Mouse (Mus musculus): ENCODE results near the gene Tmem151b. TPM values are rescaled to one million over a fixed set of nuclear protein-coding genes. Genes with fewer than 3 reads are reported as not detected.

Tmem151b gene
- not detected in 2 replicates for polyA plus RNA-seq (2012; ENCODE audit: insufficient read depth, insufficient read length, missing spikeins)

DNA sequence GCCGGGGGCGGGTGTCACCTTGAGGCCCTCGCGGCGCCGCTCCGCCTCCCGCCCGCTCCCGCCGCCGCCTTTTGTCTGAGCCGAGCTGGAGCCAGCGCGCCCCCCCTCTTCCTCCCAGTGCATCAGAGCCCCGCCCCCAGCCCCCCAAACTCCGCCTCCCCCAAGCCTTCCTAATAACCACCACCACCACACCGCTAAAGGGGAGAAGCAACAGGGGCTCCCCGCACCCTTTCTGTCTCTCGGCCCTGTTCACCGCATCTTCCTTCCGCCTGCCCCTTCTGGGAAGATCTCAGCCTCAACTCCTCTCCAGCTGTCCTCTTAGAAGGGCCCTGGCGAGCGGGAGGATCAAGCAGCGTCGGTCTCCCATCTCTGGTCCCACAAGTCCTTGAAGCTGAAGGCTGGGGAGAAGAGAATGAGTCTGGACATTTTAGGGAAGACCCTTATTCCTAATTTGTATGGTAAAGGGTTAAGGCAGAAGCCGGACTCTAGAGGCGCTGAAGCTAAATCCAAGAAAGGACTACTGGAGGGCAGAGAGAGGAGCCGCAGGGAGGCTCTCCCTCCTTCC lies at the start of gene Tmem151b:
Gene Tmem151b, minus strand, starts transcription at position 61 of the 565 bp plus-strand sequence.
- H3K4me1 ChIP-seq (ENCODE audit: control insufficient read depth, insufficient read depth, insufficient read length, low read length): no peaks in the 10 kb centered on the region
- peak within 1 kb of the TSS; percentile 11; the same call in 1 of the 2 replicates for H3K4me3 ChIP-seq (ENCODE audit: insufficient read depth, low read depth, low read length)

DNA sequence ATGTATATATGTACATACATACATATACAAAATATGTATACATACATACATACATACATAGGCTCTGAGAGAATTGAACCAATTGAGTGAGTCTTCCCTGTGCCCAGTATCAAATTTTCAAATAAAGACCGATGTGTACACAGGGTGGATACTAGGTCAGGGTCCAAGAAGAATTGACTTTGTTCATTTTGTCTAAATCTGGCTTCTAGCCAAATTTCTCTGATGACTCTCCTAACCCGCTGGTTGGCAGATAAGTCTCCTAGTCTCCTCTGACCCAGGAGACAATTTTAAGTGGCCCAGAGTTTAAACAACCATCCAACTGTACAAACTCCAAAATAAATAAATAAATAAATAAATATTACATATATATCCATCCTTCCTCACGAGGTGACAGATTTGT lies 49.4 kb upstream of the Tmem151b start:
- Histone ChIP-seq H3K4me3 (ENCODE audit: insufficient read depth, low read depth, low read length) (no peak overlapping the region), H3K27ac (replicated peaks; ENCODE audit: low read depth, low read length) (no peak overlapping the region), H3K4me1 (ENCODE audit: control insufficient read depth, insufficient read depth, insufficient read length, low read length) (peaks cover 12% of the 10 kb centered on the region)

More for the DNA sequence above, at the start of gene Tmem151b:
- no peak within 1 kb of the TSS for H3K27ac ChIP-seq (replicated peaks; ENCODE audit: low read depth, low read length)

DNA sequence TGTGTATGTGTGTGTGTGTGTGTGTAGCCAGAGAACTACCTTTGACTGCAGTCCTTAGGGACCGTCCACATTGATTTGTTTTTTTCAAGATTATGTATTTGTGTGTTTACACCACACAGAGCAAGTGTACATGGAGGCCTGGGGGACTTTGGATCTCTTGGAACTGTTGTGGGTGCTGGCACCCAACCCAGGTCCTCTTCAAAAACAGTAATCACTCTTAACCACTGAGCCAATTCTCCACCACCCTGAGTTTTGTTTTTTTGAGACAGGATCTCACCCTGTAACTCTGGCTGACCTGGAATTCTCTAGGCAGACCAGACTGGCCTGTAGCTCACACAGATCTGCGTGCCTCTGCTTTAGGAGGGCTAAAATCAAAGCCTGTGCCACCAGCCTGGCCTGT lies 48.9 kb upstream of the Tmem151b start:
- Histone ChIP-seq H3K4me1 (ENCODE audit: control insufficient read depth, insufficient read depth, insufficient read length, low read length) (peaks cover 18% of the 10 kb centered on the region), H3K4me3 (ENCODE audit: insufficient read depth, low read depth, low read length) (no peak overlapping the region), H3K27ac (replicated peaks; ENCODE audit: low read depth, low read length) (no peak overlapping the region)

DNA sequence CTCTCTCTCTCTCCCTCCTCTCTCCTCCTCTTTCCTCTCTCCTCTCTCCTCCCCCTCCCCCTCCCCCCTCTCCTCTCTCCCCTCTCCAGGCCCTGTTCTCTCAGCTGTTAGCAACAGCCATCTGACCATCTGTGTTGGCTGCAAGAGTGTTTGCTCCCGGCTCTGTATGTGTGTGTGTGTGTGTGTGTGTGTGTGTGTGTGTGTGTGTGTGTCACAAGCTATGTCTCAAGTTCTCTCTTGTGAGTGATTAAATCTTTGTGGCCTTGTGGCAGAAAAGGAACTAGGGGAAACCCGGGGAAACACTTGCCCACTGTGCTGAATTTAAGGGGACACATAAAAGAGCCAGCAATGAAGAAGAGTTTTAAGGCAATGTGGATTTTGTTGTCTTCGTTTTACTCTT lies 48.3 kb upstream of the Tmem151b start:
- Histone ChIP-seq H3K4me1 (ENCODE audit: control insufficient read depth, insufficient read depth, insufficient read length, low read length) (peaks cover 23% of the 10 kb centered on the region), H3K4me3 (ENCODE audit: insufficient read depth, low read depth, low read length) (no peak overlapping the region), H3K27ac (replicated peaks; ENCODE audit: low read depth, low read length) (peak overlapping the region; percentile 27; the same call in 1 of the 2 replicates)

DNA sequence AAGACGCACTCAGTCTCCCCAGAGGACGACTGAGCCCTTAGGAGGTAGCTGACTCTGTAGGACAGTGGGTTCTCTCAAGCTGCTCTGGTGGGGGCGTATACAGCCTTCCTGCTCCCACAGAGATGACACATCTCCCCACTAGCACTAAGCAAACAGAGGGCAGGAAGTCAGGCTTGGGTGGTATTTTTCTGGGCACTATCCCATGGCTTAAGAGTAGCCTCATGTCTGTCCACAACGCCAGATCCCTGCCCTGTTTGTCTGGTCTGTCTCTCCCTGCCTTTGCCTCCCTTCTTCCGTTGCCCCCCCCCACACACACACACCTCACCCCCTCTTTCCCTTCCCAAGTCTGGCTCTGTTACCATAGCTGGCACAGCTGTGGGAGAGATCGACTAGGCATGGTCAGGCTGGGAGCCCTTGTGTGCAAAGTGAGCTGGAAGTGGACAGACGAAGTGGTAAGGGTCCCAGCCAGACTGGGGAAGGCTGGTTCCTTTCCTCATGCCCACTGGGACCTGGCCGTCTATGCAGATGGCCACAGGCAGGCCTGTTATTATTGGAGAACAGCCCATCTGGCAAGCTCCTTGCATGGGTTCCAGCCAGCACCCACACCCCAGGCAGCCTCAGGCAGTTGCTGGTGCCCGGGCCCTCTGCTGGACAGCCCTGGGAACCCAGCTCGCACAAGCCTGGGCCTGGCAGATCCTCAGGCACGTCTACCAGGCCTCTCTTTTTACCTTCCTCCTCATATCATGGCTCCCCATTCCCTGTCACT lies 47.3 kb upstream of the Tmem151b start:
- H3K27ac ChIP-seq (replicated peaks; ENCODE audit: low read depth, low read length): peak overlapping the region; percentile 58
- no peak overlapping the region for H3K4me3 ChIP-seq (ENCODE audit: insufficient read depth, low read depth, low read length)
- peaks cover 29% of the 10 kb centered on the region for H3K4me1 ChIP-seq (ENCODE audit: control insufficient read depth, insufficient read depth, insufficient read length, low read length)

DNA sequence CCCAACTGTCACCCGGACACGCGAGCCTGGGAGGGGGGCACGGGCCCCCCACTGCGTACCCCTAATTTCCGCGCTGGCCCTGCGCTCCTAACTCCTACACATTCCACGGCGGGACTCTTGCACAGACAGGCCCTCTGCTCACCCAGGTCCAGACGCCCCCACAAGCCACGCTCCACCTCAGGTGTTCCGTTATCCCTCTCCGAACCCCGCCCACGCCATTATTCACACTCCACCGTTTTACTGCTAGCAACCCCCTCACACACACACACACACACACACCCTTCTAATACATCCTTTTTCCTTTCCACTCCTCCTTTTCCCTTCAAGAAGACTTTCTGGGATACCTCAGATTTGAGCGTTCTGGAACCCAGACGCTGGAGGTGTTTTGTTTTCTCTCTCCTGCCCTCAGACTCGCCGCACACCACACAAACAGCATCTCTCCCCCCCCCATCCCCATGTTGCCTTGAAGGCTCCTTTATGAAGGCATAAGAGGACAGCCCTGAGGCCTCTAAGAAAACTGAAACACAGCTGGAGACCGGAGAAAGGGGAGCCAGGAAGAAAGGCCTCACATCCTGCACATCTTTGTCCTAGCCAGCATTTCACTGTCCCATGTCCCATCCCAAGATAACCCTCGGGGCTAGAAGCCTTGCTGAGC lies 46.4 kb upstream of the Tmem151b start:
- Histone ChIP-seq H3K4me3 (ENCODE audit: insufficient read depth, low read depth, low read length) (peak overlapping the region; percentile 62), H3K27ac (replicated peaks; ENCODE audit: low read depth, low read length) (no peak overlapping the region), H3K4me1 (ENCODE audit: control insufficient read depth, insufficient read depth, insufficient read length, low read length) (peaks cover 37% of the 10 kb centered on the region)

DNA sequence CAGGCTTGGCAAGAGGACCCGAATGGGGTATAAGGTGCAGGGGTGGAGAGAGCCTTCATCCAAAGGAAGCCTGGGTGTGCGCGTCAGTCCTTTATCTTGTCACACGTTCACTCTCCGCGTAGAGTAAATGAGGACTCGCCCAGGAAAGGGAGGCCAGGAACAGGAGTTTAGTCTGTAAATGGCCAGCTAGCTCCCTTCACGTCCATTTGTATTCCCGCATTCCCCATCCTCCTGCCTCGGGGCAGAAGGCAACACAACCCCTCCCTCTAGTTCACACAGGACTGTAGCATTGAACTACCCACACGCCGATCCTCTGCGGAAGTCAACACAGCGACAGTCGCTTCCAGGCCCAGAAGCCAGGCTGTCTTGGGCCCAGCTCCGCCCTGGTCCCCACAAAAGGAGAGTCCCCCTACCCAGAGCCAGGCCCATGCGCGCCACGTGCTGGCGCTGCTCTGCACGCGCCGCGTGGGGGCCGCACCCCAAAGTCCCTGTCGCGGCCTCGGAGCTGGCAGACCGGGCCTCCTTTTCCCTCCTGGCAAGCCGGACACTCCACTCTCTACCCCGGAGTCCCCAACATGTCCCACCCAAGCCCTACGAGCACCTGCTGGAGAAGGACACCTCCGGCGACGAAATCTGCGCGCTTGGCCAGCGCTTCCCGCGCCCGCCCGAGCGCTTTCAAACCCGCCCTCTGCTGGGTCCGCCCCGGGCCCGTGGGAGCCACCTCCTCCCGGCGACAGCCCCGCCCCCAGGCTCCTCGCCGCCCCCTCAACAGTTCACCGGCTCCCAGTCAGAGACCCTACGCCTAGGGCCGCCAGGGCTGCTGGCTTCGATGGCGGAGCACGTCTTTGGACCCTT lies 45.6 kb upstream of the Tmem151b start:
- Histone ChIP-seq H3K4me1 (ENCODE audit: control insufficient read depth, insufficient read depth, insufficient read length, low read length) (peaks cover 42% of the 10 kb centered on the region), H3K27ac (replicated peaks; ENCODE audit: low read depth, low read length) (peak overlapping the region; percentile 31; the same call in 1 of the 2 replicates), H3K4me3 (ENCODE audit: insufficient read depth, low read depth, low read length) (peak overlapping the region; percentile 62)

DNA sequence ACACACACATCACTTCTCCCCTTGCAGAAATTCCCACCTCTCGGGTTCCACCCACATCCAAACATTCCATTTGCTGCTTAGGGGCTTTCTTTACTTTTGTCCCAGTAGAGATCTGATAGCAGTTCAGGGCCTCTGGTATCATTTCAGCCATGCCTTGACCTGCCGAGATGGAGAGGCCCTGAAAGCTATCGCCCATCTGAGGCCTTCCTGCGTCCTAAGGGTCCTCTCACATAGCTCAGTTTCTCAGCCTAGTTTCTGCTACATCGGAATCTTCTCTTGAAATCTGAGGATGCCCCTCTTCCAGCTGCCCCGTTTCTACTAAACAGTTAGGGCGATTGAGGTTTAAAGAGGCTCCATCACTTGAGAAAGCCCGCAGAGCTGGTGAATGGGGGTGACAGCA lies 44.7 kb upstream of the Tmem151b start:
- H3K27ac ChIP-seq (replicated peaks; ENCODE audit: low read depth, low read length): no peak overlapping the region
- peaks cover 46% of the 10 kb centered on the region for H3K4me1 ChIP-seq (ENCODE audit: control insufficient read depth, insufficient read depth, insufficient read length, low read length)
- peak overlapping the region; percentile 62 for H3K4me3 ChIP-seq (ENCODE audit: insufficient read depth, low read depth, low read length)

DNA sequence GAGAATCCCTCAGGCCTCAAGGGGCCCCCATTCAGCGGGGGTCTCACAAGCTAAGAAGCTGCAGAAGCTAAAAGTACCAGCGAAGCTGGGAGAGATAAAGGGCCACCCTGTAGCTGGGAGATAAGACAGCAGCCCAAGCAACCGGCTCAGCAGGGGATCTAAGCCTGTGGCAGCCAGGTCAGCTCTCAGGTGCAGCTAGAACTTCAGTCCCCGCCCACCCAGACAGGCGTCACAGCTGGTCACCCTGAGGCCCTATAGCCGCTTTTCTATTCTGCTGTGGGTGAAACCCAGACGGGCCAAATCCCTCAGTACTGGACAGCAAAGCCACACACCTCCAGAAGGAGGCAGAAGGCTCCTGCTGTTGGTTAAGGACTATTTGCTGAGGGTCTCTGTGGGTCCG lies 44.0 kb upstream of the Tmem151b start:
- Histone ChIP-seq H3K27ac (replicated peaks; ENCODE audit: low read depth, low read length) (no peak overlapping the region), H3K4me3 (ENCODE audit: insufficient read depth, low read depth, low read length) (peak overlapping the region; percentile 62), H3K4me1 (ENCODE audit: control insufficient read depth, insufficient read depth, insufficient read length, low read length) (peaks cover 51% of the 10 kb centered on the region)

DNA sequence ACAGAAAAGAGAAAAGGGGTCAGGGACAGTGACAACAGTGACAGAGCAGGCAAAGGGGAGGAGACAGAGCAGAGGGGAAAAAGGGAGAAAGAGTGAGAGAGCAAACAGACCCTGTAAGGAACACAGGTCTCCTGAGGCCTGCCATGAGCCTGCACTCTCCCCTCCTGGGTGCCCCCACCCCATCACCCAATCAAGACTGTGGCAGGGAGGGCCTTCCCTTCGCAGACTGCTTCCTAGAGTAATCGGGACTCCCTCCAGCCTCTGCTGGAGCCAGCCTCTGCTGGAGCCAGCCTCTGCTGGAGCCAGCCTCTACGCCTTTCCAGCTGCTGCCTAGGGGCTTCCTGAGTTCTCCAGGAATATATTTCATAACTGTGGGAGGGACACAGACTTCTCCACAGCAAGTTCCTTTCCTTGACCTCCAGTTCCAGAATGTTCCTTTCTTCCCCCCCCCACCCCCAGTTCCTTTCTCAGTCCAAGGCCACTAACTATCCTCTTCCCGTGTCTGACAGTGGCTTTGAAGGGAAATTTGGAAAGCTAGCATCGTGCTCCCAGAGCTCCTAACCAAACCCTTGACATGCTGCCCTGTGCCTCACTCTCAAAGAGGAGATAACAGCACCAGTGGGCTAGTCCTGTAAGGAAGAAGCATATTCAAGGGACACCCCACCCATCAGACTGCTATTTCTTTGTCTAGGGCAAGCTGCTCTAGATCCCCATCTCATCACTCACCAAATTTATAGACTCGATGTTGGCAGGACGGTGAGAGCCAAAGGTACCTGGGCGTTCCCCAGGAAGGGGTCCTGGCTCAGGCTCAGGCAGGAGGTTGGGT lies 43.3 kb upstream of the Tmem151b start:
- Histone ChIP-seq H3K27ac (replicated peaks; ENCODE audit: low read depth, low read length) (peak overlapping the region; percentile 75), H3K4me1 (ENCODE audit: control insufficient read depth, insufficient read depth, insufficient read length, low read length) (peaks cover 50% of the 10 kb centered on the region), H3K4me3 (ENCODE audit: insufficient read depth, low read depth, low read length) (peak overlapping the region; percentile 62)

DNA sequence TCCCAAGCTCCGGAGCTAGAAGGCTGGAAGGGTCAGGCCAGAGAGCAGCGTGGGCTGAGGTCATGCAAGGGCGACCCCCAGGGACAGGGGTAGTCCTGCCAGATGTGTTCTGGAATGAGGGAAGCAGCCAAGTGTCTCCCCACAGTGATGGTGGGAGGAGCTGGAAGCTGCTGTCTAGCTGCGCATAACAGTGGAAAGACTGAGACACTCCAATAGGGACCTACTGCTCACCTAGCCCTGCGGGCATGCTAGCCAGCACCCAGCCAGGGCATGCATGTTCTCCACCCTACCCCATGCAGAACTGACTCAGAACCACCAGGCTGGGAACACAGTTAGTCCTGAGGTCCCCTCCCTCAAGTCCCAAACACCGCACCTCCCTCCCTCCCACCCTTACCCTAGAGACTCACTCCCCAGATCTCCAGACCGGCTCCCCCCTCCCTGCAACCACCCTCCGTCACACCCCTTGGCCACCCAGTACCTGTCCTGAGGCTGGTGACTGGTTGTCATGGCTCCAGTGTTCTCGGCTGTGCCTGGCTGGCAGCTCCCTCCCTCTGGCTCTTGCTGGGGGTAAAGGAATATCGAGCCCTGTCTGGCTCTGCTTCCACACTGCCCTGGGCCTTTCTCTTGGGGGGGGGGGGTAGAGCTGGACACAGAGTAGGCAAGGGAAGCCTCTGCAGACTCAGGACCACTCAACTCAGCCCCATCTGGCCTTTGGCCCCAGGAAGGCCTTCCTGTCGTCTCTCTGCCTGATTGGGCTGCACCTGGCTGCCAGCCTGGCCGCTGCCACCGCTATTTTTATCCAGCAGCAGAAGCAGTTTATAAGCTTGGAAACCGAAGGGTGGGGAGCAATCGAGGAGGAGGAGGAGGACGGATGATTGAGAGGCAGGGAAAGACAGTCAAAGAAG lies 42.5 kb upstream of the Tmem151b start:
- peaks cover 50% of the 10 kb centered on the region for H3K4me1 ChIP-seq (ENCODE audit: control insufficient read depth, insufficient read depth, insufficient read length, low read length)
- peak overlapping the region; percentile 34 for H3K4me3 ChIP-seq (ENCODE audit: insufficient read depth, low read depth, low read length)
- H3K27ac ChIP-seq (replicated peaks; ENCODE audit: low read depth, low read length): peak overlapping the region; percentile 66

DNA sequence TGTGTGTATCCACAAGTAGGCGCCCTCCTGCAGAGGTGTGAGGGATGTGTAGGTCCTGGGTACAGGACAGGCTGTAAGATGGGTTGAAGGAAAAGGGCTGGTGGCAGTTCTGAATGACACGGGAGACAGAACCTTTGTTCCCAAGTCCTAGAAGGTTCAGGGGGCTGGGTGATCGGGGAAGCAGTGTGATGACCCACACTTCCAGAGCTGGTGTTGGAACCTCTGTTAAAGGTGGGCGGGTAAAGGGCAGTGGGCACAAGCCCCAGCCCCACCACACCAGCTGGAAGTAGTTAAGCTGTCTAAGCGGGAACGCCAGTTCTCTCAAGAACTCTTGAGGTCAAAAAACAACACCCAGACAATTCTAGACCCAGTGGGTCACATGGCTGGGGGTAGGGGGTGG lies 40.9 kb upstream of the Tmem151b start:
- Histone ChIP-seq H3K27ac (replicated peaks; ENCODE audit: low read depth, low read length) (peak overlapping the region; percentile 70), H3K4me1 (ENCODE audit: control insufficient read depth, insufficient read depth, insufficient read length, low read length) (peaks cover 54% of the 10 kb centered on the region), H3K4me3 (ENCODE audit: insufficient read depth, low read depth, low read length) (no peak overlapping the region)

DNA sequence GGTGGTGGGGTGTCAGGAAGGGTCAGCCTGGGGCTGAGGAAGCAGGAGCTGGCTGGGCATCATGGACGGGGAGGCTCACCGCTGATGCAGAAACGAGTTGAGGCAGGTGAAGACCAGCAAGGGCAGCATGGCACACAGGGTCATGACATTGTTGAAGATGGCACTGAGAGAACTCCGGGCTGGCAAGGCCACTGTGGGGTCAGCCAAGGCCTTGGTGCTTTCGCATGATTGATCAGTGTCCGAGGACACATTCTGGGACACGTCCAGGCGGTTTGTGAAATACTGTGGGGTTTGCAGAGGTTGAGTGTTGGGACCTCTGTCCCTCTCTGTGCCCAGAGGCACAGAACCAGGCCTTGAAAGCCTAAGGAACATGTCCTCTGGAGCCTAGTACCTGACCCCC lies 40.4 kb upstream of the Tmem151b start:
- Histone ChIP-seq H3K4me1 (ENCODE audit: control insufficient read depth, insufficient read depth, insufficient read length, low read length) (peaks cover 58% of the 10 kb centered on the region), H3K4me3 (ENCODE audit: insufficient read depth, low read depth, low read length) (no peak overlapping the region), H3K27ac (replicated peaks; ENCODE audit: low read depth, low read length) (peak overlapping the region; percentile 84)
